Mouse (Mus musculus) testis, adult 10 weeks (tissue): ENCODE data around the gene Tmem108. TPM values are rescaled to one million over a fixed set of nuclear protein-coding genes. Genes with fewer than 3 reads are reported as not detected.

ENCODE experiments used
- polyA plus RNA-seq: library from polyadenylated mRNA; stranded (reverse); fragments of 350-450 nt; fragmentation: Illumina TruSeq; extraction: RNeasy Lipid Tissue Mini Kit (QIAGEN cat#74804); gene quantifications from one replicate; pipeline ENCODE4 v1.2.3, GENCODE M21; 2014; ENCODE audit warnings: low read depth, low replicate concordance

Tmem108 gene
- polyA plus RNA-seq = 0.55 TPM

DNA sequence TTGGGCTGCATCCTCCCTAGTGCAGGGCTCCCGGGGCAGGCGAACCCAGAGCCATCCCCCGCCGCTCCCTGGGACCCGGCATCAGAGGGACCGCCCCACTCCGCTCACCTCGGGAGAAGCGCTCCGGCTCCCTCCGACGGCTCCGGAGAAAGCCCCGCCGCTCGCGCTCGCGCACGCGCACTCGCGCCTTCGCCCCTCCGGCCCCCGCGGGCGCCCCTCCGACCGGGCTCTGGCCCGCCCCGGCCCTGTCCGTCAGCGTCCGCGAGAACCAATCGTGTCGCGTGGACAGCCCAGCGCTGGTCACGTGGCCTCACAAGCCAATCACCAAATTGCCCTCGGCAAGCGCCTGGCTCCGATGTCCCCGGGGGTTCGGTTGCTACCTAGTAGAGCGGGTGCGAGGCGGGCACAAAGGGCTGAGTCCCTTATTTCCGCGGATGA lies at the start of gene Tmem108:
Tmem108 (minus strand) TSS at position 191 of the 438 bp plus-strand sequence.

DNA sequence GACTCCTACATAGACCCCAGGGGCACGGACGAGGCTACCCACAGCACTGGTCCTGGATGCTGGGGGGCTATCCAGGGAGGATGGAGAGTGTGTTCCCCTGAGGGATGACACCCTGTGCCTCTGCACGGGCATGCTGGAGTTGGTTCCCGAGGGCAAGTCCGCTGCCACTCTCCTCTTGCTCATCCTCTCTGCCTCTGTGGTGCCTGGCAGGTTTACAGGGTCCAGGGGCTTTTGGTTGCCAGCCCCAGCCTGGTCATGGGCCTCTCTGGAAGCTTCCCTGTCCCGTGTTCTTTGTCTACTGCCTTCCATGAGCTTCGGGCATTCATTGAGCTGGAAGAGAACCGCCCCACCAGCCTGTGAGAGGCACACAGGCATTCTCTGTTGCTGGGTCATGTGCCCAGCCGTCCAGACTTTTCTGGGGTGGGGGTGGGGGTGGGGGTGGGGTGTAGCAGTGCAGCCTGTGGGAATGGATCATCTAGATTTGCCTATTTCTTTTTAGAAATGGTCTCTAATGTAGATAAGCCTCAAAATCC lies 281.5 kb downstream of the Tmem108 start, which contains the start of gene Bfsp2:
Bfsp2 (minus strand) TSS at position 377 of the 533 bp plus-strand sequence.

Other genes starting within 250 kb of the Tmem108 start
- gene Nphp3, start 240.7 kb upstream of the Tmem108 start, polyA plus RNA-seq = 5.2 TPM